Mouse (Mus musculus) right cerebral cortex, adult 18-20 months (tissue): ENCODE measurements around the gene Ppp1r15a.

ENCODE experiments used
- DNase-seq: peaks from one replicate; pipeline ENCODE4 v3.0.0; 2022; ENCODE audit warnings: mixed read lengths

Gene Ppp1r15a

DNA sequence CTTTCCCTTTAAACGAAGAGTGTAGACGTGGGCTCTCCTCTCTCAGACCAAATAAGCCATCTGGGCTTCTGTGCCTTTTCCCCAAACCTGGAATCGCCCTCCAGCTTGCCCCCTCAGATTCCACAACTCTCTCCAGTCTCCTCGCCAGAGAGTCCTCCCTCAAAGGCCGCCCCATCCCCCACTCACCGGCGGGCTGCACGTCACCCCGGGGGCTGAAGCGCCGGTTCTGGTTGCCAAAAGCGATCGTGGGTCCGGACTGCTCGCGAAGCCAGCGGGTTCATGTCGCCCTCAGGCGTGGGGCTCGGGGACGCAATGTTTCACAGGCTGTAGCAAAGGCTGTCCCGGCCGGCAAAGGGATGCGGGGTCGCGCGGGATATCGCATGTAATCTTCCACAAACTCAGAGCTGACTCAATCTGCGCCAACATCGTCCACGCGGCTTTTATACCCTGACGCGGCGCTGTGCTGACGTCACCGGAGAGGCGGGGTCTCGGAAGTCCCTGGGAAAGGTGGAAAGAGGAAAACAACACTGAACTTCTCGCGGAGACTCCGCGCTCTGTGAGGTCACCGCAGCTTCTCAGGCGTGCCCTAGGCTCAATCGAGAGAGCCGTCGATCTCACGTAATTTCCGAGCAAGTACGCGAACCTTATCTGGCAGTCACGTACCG, at the start of gene Ppp1r15a, which contains the start of gene Plekha4:
TSS of gene Ppp1r15a (minus strand) at position 460 of the 665 bp plus-strand sequence.
TSS of gene Plekha4 (plus strand) at position 522 of the 665 bp plus-strand sequence.
- peak; percentile 93 for DNase-seq

- no peak for DNase-seq
These were observed 48.7 kb upstream of the Ppp1r15a start for GRCm38 (mm10) chr7:45574472-45575379.

- DNase-seq, result no peak
These were observed 47.9 kb upstream of the Ppp1r15a start for GRCm38 (mm10) chr7:45573954-45574353.

- DNase-seq, result no peak
These were observed 45.9 kb upstream of the Ppp1r15a start for GRCm38 (mm10) chr7:45571966-45572365.

DNA sequence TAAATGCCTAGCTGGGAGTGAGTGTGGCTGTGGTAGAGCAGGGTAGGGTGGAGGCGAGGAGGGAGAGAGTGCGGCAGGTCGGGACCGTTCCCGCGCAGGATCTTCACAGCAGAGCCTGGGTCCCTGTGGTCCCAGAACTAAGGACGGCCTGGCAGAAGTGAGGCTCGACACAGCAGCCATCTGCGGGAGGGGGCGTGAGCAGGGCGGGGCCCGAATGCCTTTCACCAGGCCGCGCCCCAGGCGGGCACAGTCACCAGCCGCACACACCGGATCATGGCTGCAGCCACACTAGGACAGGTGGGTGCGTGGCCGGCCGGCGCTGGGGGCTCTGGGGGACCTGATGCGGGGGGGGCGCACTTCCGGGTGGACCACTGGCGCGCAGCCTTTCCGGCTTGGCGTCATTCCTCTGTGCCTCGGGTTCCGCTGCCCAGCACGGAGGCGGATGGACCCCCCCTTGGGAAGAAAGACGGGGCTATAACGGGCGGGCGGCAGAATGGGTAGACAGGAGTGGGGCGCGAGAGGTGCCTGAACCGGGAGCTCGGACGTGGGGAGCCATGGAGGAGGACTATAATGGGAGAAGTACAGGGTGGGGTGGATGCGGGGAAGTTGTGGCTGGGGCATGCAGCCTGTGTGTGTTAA, 44.2 kb upstream of the Ppp1r15a start, which contains the start of gene Bcat2:
TSS of gene Bcat2 (plus strand) at position 51 of the 639 bp plus-strand sequence.
- DNase-seq, result peak; percentile 73

- DNase-seq, result no peak
These were observed 42.8 kb upstream of the Ppp1r15a start for GRCm38 (mm10) chr7:45568601-45569473.

- DNase-seq, result peak; percentile 92
These were observed 41.9 kb upstream of the Ppp1r15a start for GRCm38 (mm10) chr7:45567780-45568516.

- no peak for DNase-seq
These were observed 41.2 kb upstream of the Ppp1r15a start for GRCm38 (mm10) chr7:45567112-45567779.

GRCm38 (mm10) chr7:45565446-45565845, 39.4 kb upstream of the Ppp1r15a start:
- DNase-seq, result no peak

- no peak for DNase-seq
These were observed 38.7 kb upstream of the Ppp1r15a start for GRCm38 (mm10) chr7:45564811-45565210.

GRCm38 (mm10) chr7:45561624-45562520, 35.8 kb upstream of the Ppp1r15a start:
- no peak for DNase-seq

DNA sequence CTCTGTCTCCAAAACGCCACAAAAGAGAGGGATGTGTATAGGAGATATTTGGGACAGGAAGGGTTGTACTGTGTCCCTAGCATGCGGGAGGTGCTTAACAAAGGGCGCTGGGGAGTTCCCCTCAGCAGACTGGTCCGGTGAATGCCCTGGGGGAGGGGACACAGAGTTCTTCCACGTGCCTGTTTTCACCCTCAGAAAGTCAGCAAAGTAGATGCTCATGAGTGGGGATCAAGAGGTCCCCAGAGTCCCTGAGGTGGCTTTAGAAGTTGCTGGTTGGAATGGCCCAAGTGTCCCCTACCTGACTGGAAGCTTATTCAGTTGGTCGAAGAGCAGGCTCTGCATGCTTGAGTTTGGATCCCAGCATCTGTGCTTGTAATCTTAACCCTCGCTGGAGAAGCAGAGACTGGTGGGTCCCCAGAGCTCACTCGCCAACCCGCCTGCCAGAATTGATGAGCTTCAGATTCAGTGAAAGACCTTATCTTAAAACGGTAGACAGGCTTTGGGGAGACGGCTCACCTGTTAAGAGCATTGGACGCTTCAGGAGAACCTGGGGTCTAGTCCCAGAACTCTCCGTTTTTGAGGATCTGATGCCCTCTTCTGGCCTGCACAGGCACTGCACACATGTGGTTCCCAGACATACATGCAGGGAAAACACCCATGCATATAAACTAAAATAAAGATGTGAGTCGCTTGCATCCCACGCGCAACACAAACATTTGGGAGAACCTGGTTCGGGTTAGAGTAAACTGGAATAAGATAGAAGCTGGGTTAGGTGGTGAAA, 35.0 kb upstream of the Ppp1r15a start:
- DNase-seq, result peak; percentile 75

DNA sequence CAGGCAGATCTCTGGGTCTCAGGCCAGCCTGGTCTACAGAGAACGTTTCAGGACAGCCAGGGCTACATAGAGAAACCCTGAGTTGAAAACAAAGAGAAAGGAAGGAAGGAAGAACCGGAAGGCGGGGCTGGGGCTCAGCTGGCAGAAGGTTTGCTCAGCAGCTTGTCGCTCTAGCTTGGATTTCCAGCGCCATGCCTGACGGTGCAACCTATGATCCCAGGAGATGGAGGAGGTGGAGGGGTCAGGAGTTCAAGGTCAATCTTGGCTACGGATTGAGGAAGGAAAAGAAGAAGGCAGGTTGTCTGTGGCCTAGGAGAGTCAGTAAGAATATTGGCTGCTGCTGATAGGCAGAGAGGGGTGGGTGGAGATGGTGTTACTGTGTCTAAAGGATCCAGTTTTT, 34.2 kb upstream of the Ppp1r15a start:
- no peak for DNase-seq

DNA sequence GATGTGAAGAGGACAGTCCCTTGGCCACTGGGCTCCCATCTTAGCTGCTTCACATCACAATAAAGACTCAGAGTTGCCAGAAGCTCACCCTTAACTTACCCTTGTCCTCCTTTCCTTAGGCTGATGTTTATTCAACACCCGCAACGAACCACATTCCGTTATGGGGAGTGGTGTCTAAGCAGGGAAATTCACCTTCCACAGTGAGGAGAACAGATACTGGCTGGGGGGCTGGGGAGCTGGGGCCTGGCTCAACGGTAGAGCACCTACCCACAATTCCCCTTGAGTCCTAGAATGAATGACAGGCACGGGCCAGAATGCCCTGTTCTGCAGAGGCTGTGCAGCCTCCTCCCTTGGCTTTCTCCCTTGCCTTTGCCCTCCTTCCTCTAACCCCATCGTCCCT, 32.8 kb upstream of the Ppp1r15a start:
- no peak for DNase-seq

DNA sequence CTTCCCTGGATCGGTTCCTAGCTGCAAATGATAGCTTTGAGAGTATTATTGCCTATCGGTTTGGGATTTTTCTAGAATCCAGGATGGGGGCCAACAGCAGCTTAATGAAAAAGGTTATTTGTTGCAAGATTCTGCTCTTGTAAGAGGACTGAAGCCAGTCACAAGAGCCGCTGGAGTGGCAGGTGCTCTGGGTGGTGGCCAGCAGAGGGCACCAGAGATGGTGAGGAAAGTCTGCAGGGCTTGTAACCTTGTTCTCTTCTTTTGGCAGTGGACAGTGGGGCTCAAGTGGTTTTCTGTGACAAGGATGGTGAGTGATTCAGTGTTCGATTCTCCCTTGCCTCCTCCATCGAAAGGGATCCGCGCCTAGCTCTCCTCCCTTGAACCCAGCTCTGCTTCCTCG, 29.7 kb upstream of the Ppp1r15a start:
- DNase-seq, result peak; percentile 77

DNA sequence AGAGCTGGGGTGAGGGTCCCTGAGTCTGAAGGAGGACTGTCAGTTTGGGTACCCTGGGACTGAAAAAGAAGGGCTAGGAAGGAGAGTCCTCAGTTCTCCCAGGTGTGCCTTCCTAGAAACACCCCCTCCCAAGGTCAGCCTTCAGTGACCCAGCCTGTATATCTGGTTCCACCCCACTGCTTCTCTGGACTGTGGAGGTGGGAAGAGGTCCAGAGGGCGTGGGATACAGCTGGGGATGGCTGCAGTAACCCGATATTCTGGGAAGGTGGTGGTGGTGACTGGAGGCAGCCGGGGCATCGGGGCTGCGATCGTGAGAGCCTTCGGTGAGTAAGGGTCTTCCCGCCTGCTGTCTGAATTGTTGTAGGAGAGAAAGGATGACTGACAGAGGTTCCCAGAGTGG, 28.7 kb upstream of the Ppp1r15a start, which contains the start of gene Hsd17b14:
TSS of gene Hsd17b14 (plus strand) at position 150 of the 400 bp plus-strand sequence.
- DNase-seq, result no peak

DNA sequence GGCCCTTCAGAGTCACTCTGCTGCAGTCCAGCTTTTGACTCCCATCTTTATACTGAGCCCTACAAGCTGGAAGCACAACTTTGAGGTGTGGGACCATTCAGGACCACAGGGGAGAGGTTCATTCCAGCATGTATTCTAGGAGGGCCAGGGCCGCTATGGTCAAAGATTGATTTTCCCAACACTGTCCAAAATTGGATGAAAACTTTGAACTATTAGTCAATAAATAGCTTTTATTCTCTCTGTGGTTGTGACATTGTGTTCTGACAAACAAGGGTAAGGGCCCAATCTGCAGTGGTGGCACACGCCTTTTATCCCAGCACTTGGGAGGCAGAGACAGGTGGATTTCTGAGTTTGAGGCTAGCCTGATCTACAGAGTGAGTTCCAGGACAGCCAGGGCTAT, 27.9 kb upstream of the Ppp1r15a start:
- DNase-seq, result no peak

DNA sequence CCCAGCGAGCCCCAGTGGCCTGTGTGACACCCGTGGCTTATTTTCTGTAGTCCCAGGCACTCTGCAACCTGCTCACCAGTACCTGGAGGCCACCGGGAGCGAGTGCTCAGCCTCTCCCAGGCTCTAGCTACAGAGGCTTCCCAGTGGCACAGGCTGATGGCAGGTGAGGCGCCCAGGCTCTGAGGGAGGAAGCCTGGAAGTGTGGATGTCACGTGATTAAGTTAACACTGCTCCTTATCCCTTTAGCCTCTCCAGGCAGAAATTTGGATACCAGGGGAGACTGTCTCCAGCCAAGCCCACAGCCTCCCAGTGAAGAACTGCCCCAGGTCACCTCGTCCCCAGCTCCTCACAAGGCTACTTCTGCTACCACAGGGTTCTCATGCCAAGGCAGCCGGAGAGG, 27.5 kb upstream of the Ppp1r15a start:
- no peak for DNase-seq

DNA sequence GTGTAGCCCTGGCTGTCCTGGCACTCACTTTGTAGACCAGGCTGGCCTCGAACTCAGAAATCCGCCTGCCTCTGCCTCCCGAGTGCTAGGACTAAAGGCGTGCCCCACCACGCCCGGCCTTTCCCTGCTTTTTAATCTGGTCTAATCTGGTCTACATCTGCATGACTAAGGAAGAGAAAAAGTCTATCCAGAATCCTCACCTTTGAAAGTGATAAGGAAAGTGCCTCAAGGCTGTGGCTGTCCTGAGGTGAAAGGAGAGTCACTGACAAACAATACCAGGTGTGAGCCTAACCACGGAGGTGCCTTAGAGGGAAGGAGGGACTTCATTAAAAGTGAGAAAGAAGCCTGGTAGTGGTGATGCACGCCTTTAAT, 25.4 kb upstream of the Ppp1r15a start:
- no peak for DNase-seq
